Mouse (Mus musculus): ENCODE data around the gene Gm5089. TPM values are rescaled to one million over a fixed set of nuclear protein-coding genes. Genes with fewer than 3 reads are reported as not detected.

The Gm5089 gene
- total RNA-seq (2021), result not detected
- long read RNA-seq, experiment 1, result 0 reads
- long read RNA-seq, experiment 2, result 0 reads

- DNase-seq, result no peak
These were observed at the start of gene Gm5089 for GRCm38 (mm10) chr14:122450496-122451382. TSS of gene Gm5089 (minus strand) at chr14:122451115.

GRCm38 (mm10) chr14:122492015-122492414 is 41.1 kb upstream of the Gm5089 start:
- DNase-seq, result no peak

- no peak for DNase-seq
These were observed 40.6 kb upstream of the Gm5089 start for GRCm38 (mm10) chr14:122491521-122491920.

DNA sequence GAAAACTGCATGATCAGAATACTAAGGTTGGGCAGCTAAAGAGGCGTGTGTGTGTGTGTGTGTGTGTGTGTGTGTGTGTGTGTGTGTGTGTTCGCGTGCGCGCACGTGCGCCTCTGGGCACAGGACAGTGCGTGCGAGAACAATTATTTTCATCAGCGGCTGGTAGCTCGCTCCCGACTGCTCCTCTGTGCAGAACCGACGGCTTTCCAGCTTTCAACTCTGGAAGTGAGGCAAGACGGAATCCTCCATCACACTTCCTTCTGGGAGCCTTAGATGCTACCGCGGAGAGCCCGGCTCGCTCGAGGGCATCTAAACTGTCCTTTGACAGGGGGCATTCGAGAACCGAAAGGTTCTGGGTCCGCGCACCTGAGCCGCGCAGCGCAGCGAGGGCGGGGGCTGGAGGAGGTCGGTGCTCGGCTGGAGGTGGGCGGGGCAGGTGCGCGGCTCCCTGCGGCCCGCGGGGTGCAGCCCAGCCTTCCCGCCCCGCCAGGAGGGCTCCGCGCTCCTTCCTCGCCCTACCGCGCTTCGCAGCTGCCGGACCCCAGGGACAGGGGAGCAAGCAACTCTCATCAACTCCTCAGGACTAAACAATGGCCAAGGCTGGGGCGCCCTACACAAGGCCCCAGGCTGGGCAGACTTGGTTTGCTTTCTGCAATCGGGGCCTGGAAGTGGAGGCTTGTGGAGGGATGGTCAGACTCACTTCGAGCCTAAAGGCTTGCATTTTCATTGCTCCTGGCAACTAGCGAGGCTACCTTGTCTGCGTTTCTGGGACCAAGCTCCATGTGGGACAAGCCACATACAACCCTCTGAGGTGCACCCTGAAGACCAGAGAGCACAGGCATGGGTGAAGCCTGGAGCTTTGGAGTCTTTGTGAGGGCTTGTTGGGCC is 39.8 kb upstream of the Gm5089 start, which contains the start of gene Gm10837:
Gm10837 (plus strand) TSS at position 146 of the 888 bp plus-strand sequence.
- DNase-seq, result no peak

GRCm38 (mm10) chr14:122489686-122490414 is 38.9 kb upstream of the Gm5089 start:
- no peak for DNase-seq

DNA sequence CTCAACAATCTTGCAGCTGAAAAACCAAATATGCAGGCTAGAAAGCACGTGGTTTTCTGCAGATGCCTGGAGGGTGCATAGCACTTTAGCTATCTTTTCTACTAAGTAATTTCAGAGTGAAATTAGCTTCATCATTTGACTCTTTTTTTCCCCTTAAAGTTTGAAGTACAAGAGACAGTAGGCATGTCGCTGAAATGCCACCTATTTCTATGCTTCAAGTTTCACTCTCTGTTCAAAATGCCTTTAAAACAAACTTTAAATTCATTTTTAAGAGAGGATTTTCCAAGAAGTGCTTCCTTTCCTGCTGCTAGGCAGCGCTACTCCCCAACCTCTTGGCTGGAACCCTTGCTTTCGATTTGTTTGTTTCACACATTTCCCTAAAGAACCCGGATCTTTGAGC is 38.1 kb upstream of the Gm5089 start:
- DNase-seq, result no peak

DNA sequence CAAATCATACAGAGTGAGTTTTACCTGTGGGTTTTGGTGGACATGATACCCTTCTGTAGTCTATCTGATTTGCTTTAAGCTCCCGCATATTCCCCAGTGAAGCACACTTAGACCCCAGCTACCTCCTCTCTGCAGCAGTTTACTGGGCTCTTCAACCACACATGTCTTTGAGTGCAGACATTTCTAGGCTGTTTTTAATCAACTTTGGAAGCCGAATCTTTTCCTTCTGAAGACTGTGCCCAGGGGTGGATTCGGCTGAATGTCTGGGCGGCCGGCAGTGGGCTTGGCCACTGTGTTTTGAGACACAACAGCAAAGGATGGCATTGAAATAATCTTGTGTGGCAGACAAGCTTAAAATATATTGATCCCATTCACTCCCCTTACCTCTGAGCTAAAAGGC is 36.5 kb upstream of the Gm5089 start:
- no peak for DNase-seq

GRCm38 (mm10) chr14:122486611-122487010 is 35.7 kb upstream of the Gm5089 start:
- DNase-seq, result no peak

DNA sequence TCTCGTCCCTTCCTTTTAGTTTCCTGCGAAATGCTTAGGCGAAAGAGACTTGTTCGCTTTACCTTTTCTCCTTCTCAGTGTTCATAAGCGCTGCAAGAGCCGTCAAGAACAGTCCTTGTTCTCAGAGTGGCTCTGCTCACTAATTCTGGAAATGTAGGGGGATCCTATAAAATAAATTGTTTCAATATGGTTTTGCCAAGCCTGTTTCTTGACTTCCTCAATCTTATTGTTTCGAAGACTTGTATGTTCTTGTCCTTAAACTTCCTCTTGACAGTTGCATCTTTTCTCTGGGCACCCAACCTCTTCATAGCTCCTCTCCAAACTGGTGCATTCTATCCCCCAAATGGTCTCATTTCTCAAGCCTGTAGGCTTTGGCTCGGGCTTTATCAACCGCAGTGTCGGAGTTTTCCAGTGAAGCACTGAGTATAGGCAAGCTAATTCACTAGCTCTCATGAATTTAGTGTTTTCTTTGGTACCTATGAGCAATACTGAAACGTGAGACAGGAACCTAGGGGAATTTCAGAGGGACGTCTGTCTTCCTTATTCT is 34.8 kb upstream of the Gm5089 start:
- DNase-seq, result no peak

- no peak for DNase-seq
These were observed 34.1 kb upstream of the Gm5089 start for GRCm38 (mm10) chr14:122484844-122485551.

- no peak for DNase-seq
These were observed 33.5 kb upstream of the Gm5089 start for GRCm38 (mm10) chr14:122484458-122484843.

GRCm38 (mm10) chr14:122483556-122484421 is 32.9 kb upstream of the Gm5089 start:
- DNase-seq, result no peak

DNA sequence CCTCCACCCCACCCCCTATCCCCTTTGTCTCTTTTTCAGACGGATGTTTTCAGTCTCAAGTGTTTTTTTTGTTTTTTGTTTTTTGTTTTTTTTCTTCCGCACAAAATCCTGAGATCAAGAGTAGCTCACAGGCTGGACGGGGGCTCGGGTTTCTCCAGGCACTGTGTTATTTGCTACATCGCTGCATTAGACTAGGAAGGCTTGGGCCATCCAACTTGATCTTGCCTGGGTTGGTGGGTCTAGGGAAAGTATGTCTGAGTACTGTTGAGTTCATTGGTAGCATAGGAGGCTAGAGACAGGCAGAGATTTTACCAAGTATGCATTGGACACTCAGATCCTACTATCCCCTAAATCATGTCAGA is 32.1 kb upstream of the Gm5089 start:
- no peak for DNase-seq

DNA sequence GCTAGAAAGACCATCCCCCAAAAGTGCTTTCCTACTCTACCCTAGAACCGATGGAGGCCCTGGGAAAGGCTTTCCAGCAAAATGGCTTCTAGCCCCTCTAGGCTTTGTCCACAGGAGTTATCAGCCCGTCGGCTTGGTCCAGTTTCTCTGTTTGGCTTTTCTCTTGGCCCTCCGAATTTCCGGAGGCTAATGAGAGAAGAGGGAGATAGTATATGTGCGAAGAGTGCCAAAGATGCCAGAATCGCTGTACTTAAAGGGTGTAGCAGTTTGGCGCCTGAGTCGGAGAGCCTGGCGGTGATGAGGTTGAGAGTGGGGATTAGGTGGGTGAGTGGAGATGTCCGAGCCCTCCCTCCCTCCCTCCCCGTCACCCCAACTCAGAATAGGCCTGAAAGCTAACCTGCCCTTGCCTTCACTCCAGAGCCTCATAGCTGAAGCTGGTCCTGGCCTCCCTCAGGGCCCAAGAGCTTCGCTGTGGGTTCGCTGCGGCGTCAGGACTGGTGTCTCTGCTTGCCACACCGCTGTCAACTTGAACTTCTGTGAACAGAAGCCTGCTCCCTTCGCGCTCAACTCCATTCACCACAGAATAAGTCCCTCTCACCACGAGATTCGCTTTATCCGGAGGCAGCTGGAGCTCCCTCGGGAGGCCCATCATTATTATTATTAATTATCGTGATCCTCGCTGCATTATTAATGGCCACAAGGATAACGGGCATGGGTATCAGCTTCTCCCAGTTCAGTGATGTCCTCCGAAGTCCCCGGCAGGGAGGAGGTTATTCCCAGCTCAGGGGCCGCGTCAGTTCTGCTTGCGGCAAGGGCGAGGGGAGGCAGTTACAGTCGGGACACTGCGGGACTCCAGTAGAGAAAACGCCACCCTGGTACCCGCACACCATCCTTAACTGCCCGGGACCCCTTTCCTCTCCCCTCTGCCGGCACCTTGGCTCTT is 31.4 kb upstream of the Gm5089 start:
- no peak for DNase-seq

DNA sequence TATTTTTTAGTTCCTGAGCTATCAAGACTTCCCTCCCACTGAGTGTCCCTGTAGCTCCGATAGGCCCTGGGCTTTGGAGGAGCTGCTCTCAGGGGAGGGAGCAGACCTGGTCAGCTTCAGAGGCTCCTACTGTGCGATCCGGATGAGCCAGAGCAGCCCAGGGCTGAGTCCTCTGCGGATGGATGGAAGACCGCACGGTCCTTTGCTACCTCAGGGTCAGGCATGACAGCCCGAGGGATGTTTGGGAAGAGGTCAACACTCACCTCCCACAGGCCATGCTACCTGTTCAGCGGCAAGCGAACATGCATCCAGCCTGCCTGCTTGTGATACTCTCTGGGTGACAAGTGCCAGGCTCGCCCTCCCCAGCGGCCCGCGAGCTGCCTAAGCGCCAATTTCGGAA is 30.3 kb upstream of the Gm5089 start:
- no peak for DNase-seq

DNA sequence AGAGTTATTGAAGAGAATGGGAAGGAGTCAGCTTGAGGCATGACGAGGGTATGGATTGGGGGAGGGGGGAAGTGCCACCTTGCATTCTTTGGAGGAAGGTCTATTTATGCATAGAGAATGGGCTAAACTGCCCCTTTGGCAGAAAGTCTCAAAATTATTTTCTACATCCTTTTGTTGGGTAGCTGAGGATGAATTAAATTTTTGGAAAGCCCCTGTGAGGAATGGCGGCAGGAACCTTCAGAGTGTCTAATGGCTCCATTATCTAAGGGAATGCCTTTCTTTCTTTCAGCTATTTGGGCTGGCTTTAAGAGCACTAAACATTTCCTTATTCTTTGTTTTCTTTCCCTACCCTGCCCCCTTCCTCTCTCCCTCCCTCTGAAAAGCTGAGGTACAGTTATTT is 29.4 kb upstream of the Gm5089 start:
- DNase-seq, result no peak

GRCm38 (mm10) chr14:122479461-122480109 is 28.7 kb upstream of the Gm5089 start:
- DNase-seq, result no peak

DNA sequence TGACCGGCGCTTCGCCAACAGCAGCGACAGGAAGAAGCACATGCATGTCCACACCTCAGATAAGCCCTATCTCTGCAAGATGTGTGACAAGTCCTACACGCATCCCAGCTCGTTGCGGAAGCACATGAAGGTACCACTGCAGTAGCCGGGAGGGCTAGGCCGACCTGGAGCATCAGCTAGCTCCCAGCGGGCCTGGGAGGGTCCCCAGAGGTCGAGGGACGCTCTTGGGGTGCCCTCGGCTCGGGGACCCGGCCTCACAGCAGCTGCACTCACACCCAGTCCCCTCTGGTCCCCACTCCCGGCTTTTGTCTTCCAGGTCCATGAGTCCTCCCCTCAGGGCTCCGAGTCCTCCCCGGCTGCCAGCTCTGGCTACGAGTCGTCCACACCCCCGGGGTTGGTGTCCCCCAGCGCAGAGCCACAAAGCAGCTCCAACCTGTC is 27.7 kb upstream of the Gm5089 start:
- no peak for DNase-seq

Measured in gastrocnemius, postnatal 25 days (tissue).